Comparison of ENCODE assay signal across 11 mouse cellular contexts in the genomic region with DNA sequence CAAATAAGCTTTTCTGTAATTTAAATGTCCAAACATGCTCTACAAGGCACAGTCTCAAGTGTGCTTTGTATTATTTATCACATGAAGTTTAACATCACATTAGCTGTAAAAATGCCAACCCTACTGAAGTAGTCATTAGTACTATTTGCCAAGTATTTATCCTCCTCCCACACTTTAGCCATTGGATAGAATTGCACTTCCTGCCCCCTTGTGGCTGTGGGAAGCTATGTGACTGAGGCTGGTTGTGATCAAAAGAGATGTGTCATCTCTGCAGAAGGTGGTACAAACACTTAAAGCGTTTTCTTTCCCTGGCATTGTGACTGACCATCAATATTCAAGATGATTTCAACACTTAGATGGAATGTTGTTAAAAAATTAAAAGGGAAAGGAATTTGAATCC. TPM values are rescaled to one million over a fixed set of nuclear protein-coding genes. Genes with fewer than 3 reads are reported as not detected.
DNase-seq lines count a peak whose midpoint lies in the region; ATAC-seq and TF ChIP-seq lines count a peak whose summit lies in the region.
"Had no signal": no experiment of that assay in that cellular context is flagged by ENCODE, and none has a peak within 500 bp of the region (broad histone marks: within the 10 kb centered on the region; RNA-seq: fewer than 3 reads in every experiment).

No protein-coding gene starts in this region.

- ATAC-seq in kidney, embryonic 14.5 days (ENCODE audit: low FRiP score, low TSS enrichment) = no peak
- ATAC-seq in heart, postnatal 0 days (ENCODE audit: insufficient read depth, low read depth) = no peak
- ATAC-seq in activated CD4-positive, CD25-positive, alpha-beta regulatory T cell, adult 4 months = no peak
- no peak for ATAC-seq in megakaryocyte, adult 5-6 weeks (ENCODE audit: poor library complexity, severe bottlenecking)

- no peak for TF ChIP-seq EP300 in heart, postnatal 0 days (IDR thresholded peaks at IDR 0.05; ENCODE audit: low read depth)

- H3K27ac ChIP-seq in kidney, embryonic 14.5 days (ENCODE audit: low read depth, low read length) = no peak overlapping the region
- H3K27ac ChIP-seq in heart, postnatal 0 days (ENCODE audit: low read depth) = no peak overlapping the region
- H3K27ac ChIP-seq: hindbrain, embryonic 15.5 days; midbrain, embryonic 12.5 days; stomach, embryonic 15.5 days had no signal

- H3K9ac ChIP-seq in kidney, embryonic 14.5 days (ENCODE audit: low read depth, low read length) = no peak overlapping the region
- no peak overlapping the region for H3K9ac ChIP-seq in heart, postnatal 0 days (replicated peaks; ENCODE audit: low read depth, low read length)
- H3K9ac ChIP-seq: hindbrain, embryonic 15.5 days; midbrain, embryonic 12.5 days; stomach, embryonic 15.5 days had no signal

- H3K4me2 ChIP-seq in kidney, embryonic 14.5 days (replicated peaks; ENCODE audit: low read depth, low read length) = no peak overlapping the region
- no peak overlapping the region for H3K4me2 ChIP-seq in heart, postnatal 0 days (ENCODE audit: low read depth, low read length)
- H3K4me2 ChIP-seq: hindbrain, embryonic 15.5 days; midbrain, embryonic 12.5 days; stomach, embryonic 15.5 days had no signal

- no peaks in the 10 kb centered on the region for H3K4me1 ChIP-seq in kidney, embryonic 14.5 days (ENCODE audit: control insufficient read depth, insufficient read depth, low read length)
- no peaks in the 10 kb centered on the region for H3K4me1 ChIP-seq in heart, postnatal 0 days (ENCODE audit: control insufficient read depth, insufficient read depth)
- H3K4me1 ChIP-seq: hindbrain, embryonic 15.5 days; midbrain, embryonic 12.5 days; stomach, embryonic 15.5 days had no signal

- no peaks in the 10 kb centered on the region for H3K36me3 ChIP-seq in kidney, embryonic 14.5 days (ENCODE audit: control insufficient read depth, insufficient read depth, low read length)
- no peaks in the 10 kb centered on the region for H3K36me3 ChIP-seq in heart, postnatal 0 days (replicated peaks; ENCODE audit: control insufficient read depth, insufficient read depth, low read length)
- H3K36me3 ChIP-seq: hindbrain, embryonic 15.5 days; midbrain, embryonic 12.5 days; stomach, embryonic 15.5 days had no signal

- peak; percentile 79 for TF ChIP-seq CTCF in heart, postnatal 0 days (IDR thresholded peaks at IDR 0.05; ENCODE audit: low read depth)

- DNase-seq in kidney, postnatal 10 days = peak; percentile 62
- peak; percentile 40 for DNase-seq in ES-CJ7 (ENCODE audit: low read depth, low spot score)
- DNase-seq in adrenal gland, adult 2 months = peak; percentile 22
- peak; percentile 29 for DNase-seq in heart, postnatal 0 days (ENCODE audit: low spot score)
- DNase-seq in thymus, postnatal 36 days = no peak

- H3K9me3 ChIP-seq in kidney, embryonic 14.5 days (ENCODE audit: control insufficient read depth, low read length) = no peaks in the 10 kb centered on the region
- no peaks in the 10 kb centered on the region for H3K9me3 ChIP-seq in heart, postnatal 0 days (replicated peaks; ENCODE audit: control insufficient read depth, low read length)
- H3K9me3 ChIP-seq: hindbrain, embryonic 15.5 days; midbrain, embryonic 12.5 days; stomach, embryonic 15.5 days had no signal

- no peak overlapping the region for H3K4me3 ChIP-seq in kidney, embryonic 14.5 days (ENCODE audit: low read length)
- no peak overlapping the region for H3K4me3 ChIP-seq in heart, postnatal 0 days (ENCODE audit: low read depth, low read length)
- H3K4me3 ChIP-seq: hindbrain, embryonic 15.5 days; midbrain, embryonic 12.5 days; stomach, embryonic 15.5 days had no signal

- no peaks in the 10 kb centered on the region for H3K27me3 ChIP-seq in kidney, embryonic 14.5 days (ENCODE audit: control insufficient read depth, insufficient read depth, low read length)
- no peaks in the 10 kb centered on the region for H3K27me3 ChIP-seq in heart, postnatal 0 days (ENCODE audit: control insufficient read depth, insufficient read depth, low read length)
- H3K27me3 ChIP-seq: hindbrain, embryonic 15.5 days; midbrain, embryonic 12.5 days; stomach, embryonic 15.5 days had no signal

- 47% methylated on average over 1 of the region's 1 CpGs for WGBS in kidney, embryonic 14.5 days
- WGBS in heart, postnatal 0 days = 23% methylated on average over 1 of the region's 1 CpGs

RNA-seq across cellular contexts. Expression of a gene that starts 14.3 kb away (rescaled TPM):
- not detected in 2 replicates for polyA plus RNA-seq in kidney, embryonic 14.5 days (2014; fragmentation: Nextera tagmentation; extraction: Ambion mirVana)
- total RNA-seq in adrenal gland, adult 2 months (2021) = not detected
- not detected in 2 replicates for polyA plus RNA-seq in adrenal gland, adult 2 months (2012; rRNA removed)
- not detected in 2 replicates for total RNA-seq in heart, postnatal 0 days (2014; rRNA removed; ENCODE audit: low replicate concordance)
- 0.12 and 0.14 TPM in 2 replicates for polyA plus RNA-seq in heart, postnatal 0 days (2015; fragmentation: Nextera tagmentation; extraction: Ambion mirVana)
- under 1 TPM in 1 of 2 experiments, not detected in 1; 0.19 TPM for polyA plus RNA-seq in activated CD4-positive, CD25-positive, alpha-beta regulatory T cell, adult 4 months (2017; shearing (Covaris generic))
- total RNA-seq in megakaryocyte, adult 5-6 weeks (2015) = not detected in 2 replicates
- total RNA-seq in megakaryocyte, adult 5-6 weeks (2017) = not detected in 2 replicates

Comparison
In these comparisons a context has a peak if more than half of its experiments do, and no peak if none do; other contexts are left out.
1. DNase-seq: peak in kidney, postnatal 10 days (single experiment), ES-CJ7 (single experiment), adrenal gland, adult 2 months (single experiment) and heart, postnatal 0 days (single experiment); none in thymus, postnatal 36 days (0 of 2).